Mouse (Mus musculus) E14TG2a.4 (cell line): ENCODE results near the gene Zfp457.
"Not testable (repeated sequence)": the region's sequence is repeated elsewhere in the genome, so short reads cannot be mapped to it uniquely, and the experiment has no call there.

Experiments used
- H3K27me3 ChIP-seq: 2 replicates; pipeline ENCODE4 v1.6.1; 2014; ENCODE audit warnings: low read length, control low read depth; ENCODE audit not compliant: insufficient read depth
- H3K36me3 ChIP-seq: 2 replicates; pipeline ENCODE4 v1.6.1; 2014; ENCODE audit warnings: low read length, control low read depth; ENCODE audit not compliant: insufficient read depth
- H3K4me1 ChIP-seq: replicated peaks from 2 replicates; pipeline ENCODE4 v1.6.1; 2014; ENCODE audit warnings: low read depth, low read length, control low read depth
- H3K4me3 ChIP-seq: replicated peaks from 2 replicates; pipeline ENCODE4 v1.5.1; 2014; ENCODE audit warnings: mild to moderate bottlenecking, low read length
- H3K9me3 ChIP-seq: 2 replicates; pipeline ENCODE4 v1.6.1; 2014; ENCODE audit warnings: low read length, control low read depth
- CTCF ChIP-seq: conservative IDR thresholded peaks from 2 replicates; pipeline ENCODE4 v1.5.1; 2014; ENCODE audit warnings: low read length
- NANOG ChIP-seq: IDR thresholded peaks from 2 replicates; pipeline ENCODE4 v1.6.1; 2014; ENCODE audit warnings: borderline replicate concordance, low read length, mixed read lengths
- POU5F1 ChIP-seq: IDR thresholded peaks from 2 replicates; pipeline ENCODE4 v1.6.1; 2014; ENCODE audit warnings: low read length, borderline replicate concordance

Zfp457 gene

DNA sequence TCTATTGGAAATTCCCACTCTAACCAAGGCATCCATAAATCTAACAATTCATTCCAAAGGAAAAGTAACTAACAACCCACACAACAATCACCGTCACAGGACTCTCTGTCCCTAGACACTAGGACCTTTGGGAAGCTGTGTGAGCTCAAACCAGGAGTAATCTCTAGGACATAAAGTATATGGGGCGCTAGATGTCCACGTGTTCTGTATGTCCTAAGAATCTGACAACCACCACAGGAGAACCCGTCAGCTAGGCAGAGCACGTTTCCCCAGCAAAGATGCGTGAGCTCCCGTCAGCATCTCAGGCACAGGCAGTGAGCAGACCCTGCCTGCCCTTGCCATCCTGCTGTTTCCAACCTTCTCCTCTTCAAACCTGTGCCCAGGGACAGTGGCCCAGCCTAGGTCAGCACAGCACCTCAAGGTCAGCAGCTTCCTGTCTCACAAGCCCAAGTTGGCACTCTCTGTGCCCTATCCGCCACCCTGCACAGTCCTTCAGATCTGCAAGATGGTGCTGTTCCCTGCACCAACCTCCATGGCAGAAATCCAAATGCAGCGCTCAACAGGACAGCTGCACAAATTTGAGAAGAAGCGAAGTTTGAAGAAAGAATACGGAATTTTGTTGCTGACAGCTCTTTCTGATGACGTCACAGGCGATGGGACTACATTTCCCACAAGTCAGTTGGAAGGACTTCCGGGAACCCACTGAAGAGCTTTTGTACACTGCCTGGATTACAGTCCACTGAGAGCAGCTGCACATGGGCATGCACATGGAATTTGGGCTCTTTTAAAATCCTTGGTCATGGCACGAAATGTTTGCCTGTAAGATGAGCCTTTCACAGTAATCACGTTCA lies at the start of gene Zfp457:
Zfp457 (minus strand) TSS at position 664 of the 851 bp plus-strand sequence.
- no peaks in the 10 kb centered on the region for H3K9me3 ChIP-seq
- H3K36me3 ChIP-seq, result no peaks in the 10 kb centered on the region
- no peaks in the 10 kb centered on the region for H3K27me3 ChIP-seq
- peak within 1 kb of the TSS; percentile 91 for H3K4me3 ChIP-seq
- peaks cover 14% of the 10 kb centered on the region for H3K4me1 ChIP-seq
- TF ChIP-seq POU5F1 (no peak), NANOG (no peak)

DNA sequence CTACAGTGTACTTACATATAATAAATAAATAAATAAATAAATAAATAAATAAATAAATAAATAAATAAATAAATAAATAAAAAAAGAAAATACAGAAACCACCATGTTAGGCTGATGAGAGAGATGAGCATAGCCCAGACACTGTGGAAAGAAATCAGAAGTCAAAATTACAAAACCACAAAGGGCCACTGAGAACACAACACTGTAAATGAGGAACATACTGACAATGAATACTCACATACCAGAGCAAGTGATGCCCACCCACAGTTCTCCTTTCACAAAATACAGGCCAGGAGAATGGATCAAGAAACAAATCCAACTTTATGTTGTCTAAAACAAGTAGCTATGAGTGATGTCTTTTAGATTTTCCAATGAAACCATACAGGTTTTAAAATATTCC lies 45.6 kb upstream of the Zfp457 start:
- Histone ChIP-seq H3K36me3 (no peaks in the 10 kb centered on the region), H3K4me1 (no peaks in the 10 kb centered on the region; the same call in 1 of the 2 replicates), H3K9me3 (no peaks in the 10 kb centered on the region), H3K27me3 (no peaks in the 10 kb centered on the region), H3K4me3 (no peak overlapping the region)
- TF ChIP-seq NANOG (no peak), POU5F1 (no peak), CTCF (no peak)

DNA sequence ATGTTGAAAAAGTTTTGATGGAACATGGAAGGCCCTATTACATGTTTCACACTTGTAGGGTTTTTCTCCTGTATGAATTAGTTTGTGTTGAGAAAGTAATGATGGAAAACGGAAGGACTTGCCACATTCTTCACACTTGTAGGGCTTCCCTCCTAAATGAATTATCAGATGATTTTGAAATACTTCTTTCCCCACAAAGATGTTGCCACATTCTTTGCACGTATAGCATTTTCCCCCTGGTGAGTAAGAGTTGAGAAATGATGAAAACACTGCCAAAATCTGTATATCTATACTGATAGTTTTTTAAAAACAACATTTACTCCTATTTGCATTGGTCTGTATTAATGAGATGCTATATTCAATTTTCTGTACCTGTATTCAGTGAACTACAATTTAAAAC lies 37.1 kb upstream of the Zfp457 start:
- Histone ChIP-seq H3K9me3 (peaks cover 11% of the 10 kb centered on the region), H3K4me3 (no peak overlapping the region), H3K27me3 (no peaks in the 10 kb centered on the region), H3K36me3 (peaks cover 34% of the 10 kb centered on the region), H3K4me1 (no peaks in the 10 kb centered on the region)
- TF ChIP-seq POU5F1, result no peak
- no peak for TF ChIP-seq NANOG
- TF ChIP-seq CTCF, result no peak

DNA sequence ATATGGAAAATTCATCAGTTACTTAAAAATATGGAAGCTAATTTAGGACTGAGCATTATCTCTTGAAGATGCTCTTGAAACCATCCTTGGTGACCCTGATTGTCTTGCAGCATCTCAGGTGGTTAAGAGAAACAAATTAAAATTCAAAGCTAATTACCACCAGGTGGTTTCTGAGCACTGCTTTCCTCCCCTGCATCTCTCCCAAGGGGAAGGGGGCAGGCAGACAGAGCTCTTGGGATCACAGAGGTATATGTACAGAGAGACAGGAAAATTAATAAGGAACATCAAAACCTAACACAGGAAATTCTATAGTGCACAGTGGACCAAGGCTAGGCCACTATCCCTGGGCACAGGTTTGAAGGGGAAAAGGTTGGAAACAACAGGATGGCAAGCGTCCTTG lies 26.6 kb upstream of the Zfp457 start:
- no peaks in the 10 kb centered on the region for H3K9me3 ChIP-seq
- H3K36me3 ChIP-seq, result no peaks in the 10 kb centered on the region
- peak overlapping the region; percentile 71 for H3K4me3 ChIP-seq
- peaks cover 12% of the 10 kb centered on the region for H3K4me1 ChIP-seq
- peaks cover 5% of the 10 kb centered on the region; the same call in 1 of the 2 replicates for H3K27me3 ChIP-seq
- no peak for TF ChIP-seq CTCF
- no peak for TF ChIP-seq POU5F1
- no peak for TF ChIP-seq NANOG

DNA sequence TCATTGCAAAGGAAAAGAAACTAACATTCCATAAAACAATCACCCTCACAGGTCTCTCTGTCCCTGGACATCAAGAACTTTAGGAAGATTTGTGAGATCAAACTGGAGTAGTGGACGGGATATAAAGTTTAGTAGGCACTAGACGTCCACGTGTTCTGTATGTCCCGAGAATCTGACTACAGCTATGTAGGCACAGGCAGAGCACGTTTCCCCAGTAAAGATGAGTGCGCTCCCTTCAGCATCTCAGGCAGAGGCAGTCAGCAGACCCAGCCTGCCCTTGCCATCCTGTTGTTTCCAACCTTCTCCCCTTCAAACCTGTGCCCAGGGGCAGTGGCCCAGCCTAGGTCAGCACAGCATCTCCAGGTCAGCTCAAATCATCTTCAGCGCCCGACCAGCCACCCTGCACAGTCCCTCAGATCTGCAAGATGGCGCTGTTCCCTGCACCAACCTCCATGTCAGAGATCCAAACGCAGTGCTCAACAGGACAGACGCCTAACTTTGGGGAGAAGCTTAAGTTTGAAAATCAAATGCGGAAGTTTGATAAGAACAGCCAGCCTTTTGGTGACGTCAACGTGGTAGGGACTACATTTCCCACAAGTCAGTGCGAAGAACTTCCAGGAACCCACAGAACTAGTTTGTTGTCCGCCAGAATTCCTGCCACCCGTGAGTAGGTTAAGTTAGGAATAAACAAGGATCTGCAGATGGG lies 25.9 kb upstream of the Zfp457 start, which contains the start of gene Zfp595:
Zfp595 (minus strand) TSS at position 552 of the 706 bp plus-strand sequence.
- peaks cover 12% of the 10 kb centered on the region for H3K4me1 ChIP-seq
- TF ChIP-seq NANOG (no peak), POU5F1 (no peak), CTCF (peak; percentile 47)
- peaks cover 5% of the 10 kb centered on the region; the same call in 1 of the 2 replicates for H3K27me3 ChIP-seq
- H3K4me3 ChIP-seq, result peak within 1 kb of the TSS; percentile 71
- H3K9me3 ChIP-seq, result no peaks in the 10 kb centered on the region
- H3K36me3 ChIP-seq, result no peaks in the 10 kb centered on the region

DNA sequence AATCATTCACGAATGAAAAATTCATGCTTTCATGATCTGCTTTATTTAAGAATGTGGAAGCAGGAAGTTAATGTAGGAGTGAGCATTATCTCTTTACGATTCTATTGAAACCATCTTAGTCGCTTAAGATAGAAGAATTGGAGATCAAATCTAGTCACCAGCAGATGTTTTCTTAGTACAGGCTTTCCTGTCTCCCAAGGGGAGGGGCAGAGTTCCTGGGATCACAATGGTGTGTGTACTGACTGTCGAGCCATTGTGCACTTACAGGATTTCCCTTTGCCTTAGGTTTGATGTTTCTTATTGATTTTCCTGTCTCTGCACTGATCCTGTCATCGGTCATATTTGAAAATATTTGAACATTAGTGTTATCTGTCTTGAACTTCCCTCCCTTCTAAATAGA lies 433 bp upstream of the Zfp457 start:
- Histone ChIP-seq H3K27me3 (no peaks in the 10 kb centered on the region), H3K4me3 (peak overlapping the region; percentile 91), H3K36me3 (no peaks in the 10 kb centered on the region), H3K9me3 (no peaks in the 10 kb centered on the region), H3K4me1 (peaks cover 14% of the 10 kb centered on the region)
- TF ChIP-seq NANOG, result no peak
- no peak for TF ChIP-seq CTCF

DNA sequence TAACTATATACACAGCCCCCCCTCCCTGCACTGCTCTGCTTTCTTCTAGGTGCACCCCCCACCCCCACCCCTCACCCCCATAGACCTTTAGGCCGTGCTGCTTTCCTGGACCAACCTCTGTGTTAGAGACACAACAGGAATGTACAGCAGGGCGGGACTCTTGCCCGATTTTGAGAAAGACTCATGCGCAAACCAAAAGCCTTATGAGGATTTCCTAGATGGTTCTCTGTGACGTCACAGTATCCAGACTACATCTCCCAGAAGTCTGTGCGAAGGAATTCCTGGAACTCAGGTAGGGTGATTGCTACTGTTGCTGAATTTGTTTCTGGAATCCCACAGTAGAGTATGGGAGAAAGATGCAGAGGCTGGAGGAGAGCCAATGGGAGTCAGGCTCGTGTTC lies 28.0 kb downstream of the Zfp457 start, which contains the start of gene Zfp458:
Zfp458 (minus strand) TSS at position 153 of the 400 bp plus-strand sequence.
- no peaks in the 10 kb centered on the region for H3K36me3 ChIP-seq
- TF ChIP-seq POU5F1 (no peak), CTCF (no peak), NANOG (no peak)
- peak within 1 kb of the TSS; percentile 48 for H3K4me3 ChIP-seq
- H3K9me3 ChIP-seq, result no peaks in the 10 kb centered on the region
- no peaks in the 10 kb centered on the region for H3K27me3 ChIP-seq
- H3K4me1 ChIP-seq, result peaks cover 12% of the 10 kb centered on the region

DNA sequence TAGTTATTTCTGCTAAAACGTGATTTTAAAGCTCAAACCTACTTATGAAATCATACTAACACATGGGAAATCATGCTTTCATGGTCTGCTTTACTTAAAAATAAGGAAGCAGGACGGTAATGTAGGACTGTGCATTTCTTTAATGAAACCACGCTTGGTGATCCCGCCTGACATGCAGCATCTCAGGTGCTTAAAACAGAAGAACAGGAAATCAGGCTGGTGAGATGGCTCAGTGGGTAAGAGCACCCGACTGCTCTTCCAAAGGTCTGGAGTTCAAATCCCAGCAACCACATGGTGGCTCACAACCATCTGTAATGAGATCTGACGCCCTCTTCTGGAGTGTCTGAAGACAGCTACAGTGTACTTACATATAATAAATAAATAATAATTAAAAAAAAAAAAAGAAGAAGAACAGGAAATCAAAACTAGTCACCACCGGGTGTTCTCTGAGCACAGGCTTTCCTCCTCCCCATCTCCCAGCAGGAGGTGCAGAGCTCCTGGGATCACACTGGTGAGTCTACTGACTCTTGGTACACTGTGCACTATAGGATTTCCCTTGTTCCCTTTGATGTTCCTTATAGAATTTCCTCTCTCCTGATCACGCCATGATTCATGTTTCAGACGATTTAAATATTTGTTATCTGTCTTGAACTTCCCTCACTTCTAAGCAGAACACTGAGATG lies 36.8 kb downstream of the Zfp457 start:
- not testable (repeated sequence) for H3K36me3 ChIP-seq, H3K27me3 ChIP-seq, H3K9me3 ChIP-seq, H3K4me1 ChIP-seq
- H3K4me3 ChIP-seq, result peak overlapping the region; percentile 83
